Mouse (Mus musculus) megakaryocyte, embryonic 14.5 days (primary cell): ENCODE measurements around the gene Ccdc114.

Experiments
- FLI1 ChIP-seq: IDR thresholded peaks from 2 replicates; pipeline ENCODE4 v1.6.1; 2012; ENCODE audit warnings: low read length, inconsistent platforms, mixed read lengths
- GATA1 ChIP-seq: IDR thresholded peaks from 3 replicates; pipeline ENCODE4 v1.6.1; 2012; ENCODE audit warnings: mixed read lengths, low read length, inconsistent platforms, borderline replicate concordance

DNA sequence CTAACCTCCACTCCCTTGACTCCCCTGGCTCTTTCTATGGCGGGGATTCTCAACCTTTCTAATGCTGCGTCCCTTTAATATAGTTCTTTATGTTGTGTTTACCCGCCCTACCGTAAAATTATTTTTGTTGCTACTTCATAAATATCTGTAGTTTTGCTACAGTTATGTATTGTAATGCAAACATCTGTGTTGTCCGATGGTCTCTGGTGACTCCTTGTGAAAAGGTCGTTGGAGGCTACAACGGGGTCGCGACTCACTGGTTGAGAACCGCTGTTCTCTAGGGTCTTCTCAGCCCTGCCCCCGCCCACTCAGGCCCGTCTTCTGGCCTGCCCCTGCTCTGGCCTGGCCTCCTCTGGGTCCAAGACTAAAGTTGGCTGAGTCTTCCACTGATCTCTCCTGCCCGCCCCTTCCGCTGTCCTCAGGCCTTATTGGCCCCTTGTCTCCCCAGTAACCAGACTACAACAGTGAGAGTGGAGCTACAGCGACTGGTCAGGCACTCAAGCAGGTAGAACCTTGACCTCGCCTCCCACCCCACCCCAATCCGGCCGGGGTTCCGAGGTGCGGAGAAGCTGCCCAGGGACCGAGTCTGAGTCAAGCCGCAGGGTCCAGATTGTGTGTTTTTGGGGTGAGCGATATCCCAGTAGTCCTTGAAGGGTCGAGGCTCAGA lies at the start of gene Ccdc114:
- TF ChIP-seq GATA1 (no peak), FLI1 (no peak)
